Mouse (Mus musculus): ENCODE results near the gene Hpcal1. TPM values are rescaled to one million over a fixed set of nuclear protein-coding genes. Genes with fewer than 3 reads are reported as not detected.

Hpcal1 gene
- polyA plus RNA-seq, 1 experiment from 2014 or later: 20.7 TPM

DNA sequence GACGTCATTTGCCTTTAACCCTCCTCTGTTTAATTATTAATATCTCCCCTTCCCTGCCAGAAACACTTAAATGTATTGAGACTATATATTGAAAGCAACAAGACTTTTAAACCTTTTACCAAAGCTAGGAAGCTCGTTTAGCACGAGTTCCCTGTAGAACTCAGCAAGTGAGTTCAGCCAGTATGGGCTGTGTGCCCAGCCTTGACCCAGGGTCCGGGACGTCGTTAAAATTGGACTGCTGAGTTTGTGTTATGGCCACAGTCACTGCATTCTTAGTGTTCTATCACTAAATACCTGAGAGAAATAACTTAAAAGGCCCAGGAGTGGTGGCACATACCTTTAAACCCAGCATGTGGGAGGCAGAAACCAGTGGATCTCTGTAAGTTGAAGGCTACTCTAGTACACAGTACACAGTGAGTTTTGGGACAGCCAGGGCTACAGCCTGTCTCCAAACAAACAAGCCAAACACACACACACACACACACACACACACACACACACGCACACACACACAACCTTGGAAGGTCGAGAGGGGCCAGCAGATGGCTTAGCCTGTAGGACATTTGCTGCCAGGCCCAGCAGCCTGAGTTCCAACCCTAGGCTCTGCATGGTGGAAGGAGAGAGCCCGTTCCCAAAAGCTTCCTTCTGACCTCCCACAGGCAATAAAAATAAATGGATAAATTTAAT, 11.7 kb downstream of the Hpcal1 start:
- H3K9ac ChIP-seq: no peak overlapping the region
- H3K9me3 ChIP-seq (replicated peaks): no peaks in the 10 kb centered on the region
- H3K36me3 ChIP-seq: no peaks in the 10 kb centered on the region
- H3K4me1 ChIP-seq (replicated peaks): peaks cover 14% of the 10 kb centered on the region; the same call in 1 of the 2 replicates
- H3K4me2 ChIP-seq: no peak overlapping the region
- no peak for ATAC-seq (replicated peaks; ENCODE audit: insufficient number of reproducible peaks, insufficient read depth, low FRiP score, low read depth)
- no peak overlapping the region for H3K27ac ChIP-seq
- no peaks in the 10 kb centered on the region for H3K27me3 ChIP-seq
- WGBS: 52% methylated on average over 9 of the region's 9 CpGs
- H3K4me3 ChIP-seq: no peak overlapping the region

GRCm38 (mm10) chr12:17702944-17703335, 12.3 kb downstream of the Hpcal1 start:
- Histone ChIP-seq H3K27ac (no peak overlapping the region), H3K9me3 (replicated peaks) (no peaks in the 10 kb centered on the region), H3K36me3 (no peaks in the 10 kb centered on the region), H3K4me3 (no peak overlapping the region), H3K9ac (no peak overlapping the region), H3K27me3 (no peaks in the 10 kb centered on the region), H3K4me2 (no peak overlapping the region), H3K4me1 (replicated peaks) (peaks cover 14% of the 10 kb centered on the region; the same call in 1 of the 2 replicates)
- ATAC-seq (replicated peaks; ENCODE audit: insufficient number of reproducible peaks, insufficient read depth, low FRiP score, low read depth): no peak
- WGBS: 68% methylated on average over 6 of the region's 6 CpGs

- H3K27me3 ChIP-seq: no peaks in the 10 kb centered on the region
- no peaks in the 10 kb centered on the region for H3K36me3 ChIP-seq
- H3K4me2 ChIP-seq: no peak overlapping the region
- 95% methylated on average over 3 of the region's 3 CpGs for WGBS
- no peak overlapping the region for H3K4me3 ChIP-seq
- no peak overlapping the region for H3K9ac ChIP-seq
- no peak for ATAC-seq (replicated peaks; ENCODE audit: insufficient number of reproducible peaks, insufficient read depth, low FRiP score, low read depth)
- peaks cover 14% of the 10 kb centered on the region; the same call in 1 of the 2 replicates for H3K4me1 ChIP-seq (replicated peaks)
- H3K9me3 ChIP-seq (replicated peaks): no peaks in the 10 kb centered on the region
- H3K27ac ChIP-seq: no peak overlapping the region
Measured at GRCm38 (mm10) chr12:17703866-17704265, 13.2 kb downstream of the Hpcal1 start.

- H3K4me3 ChIP-seq: no peak overlapping the region
- no peak overlapping the region for H3K4me2 ChIP-seq
- peaks cover 26% of the 10 kb centered on the region for H3K4me1 ChIP-seq (replicated peaks)
- no peaks in the 10 kb centered on the region for H3K9me3 ChIP-seq (replicated peaks)
- ATAC-seq (replicated peaks; ENCODE audit: insufficient number of reproducible peaks, insufficient read depth, low FRiP score, low read depth): no peak
- H3K9ac ChIP-seq: no peak overlapping the region
- no peaks in the 10 kb centered on the region for H3K36me3 ChIP-seq
- no peaks in the 10 kb centered on the region for H3K27me3 ChIP-seq
- no peak overlapping the region for H3K27ac ChIP-seq
Measured at GRCm38 (mm10) chr12:17707472-17707871, 16.8 kb downstream of the Hpcal1 start.

- H3K4me1 ChIP-seq (replicated peaks): peaks cover 25% of the 10 kb centered on the region
- no peak overlapping the region for H3K4me2 ChIP-seq
- H3K4me3 ChIP-seq: no peak overlapping the region
- no peaks in the 10 kb centered on the region for H3K27me3 ChIP-seq
- H3K9me3 ChIP-seq (replicated peaks): no peaks in the 10 kb centered on the region
- ATAC-seq (replicated peaks; ENCODE audit: insufficient number of reproducible peaks, insufficient read depth, low FRiP score, low read depth): no peak
- no peaks in the 10 kb centered on the region for H3K36me3 ChIP-seq
- no peak overlapping the region for H3K27ac ChIP-seq
- H3K9ac ChIP-seq: no peak overlapping the region
- WGBS: 47% methylated on average over 4 of the region's 4 CpGs
Measured at GRCm38 (mm10) chr12:17709451-17709850, 18.8 kb downstream of the Hpcal1 start.

DNA sequence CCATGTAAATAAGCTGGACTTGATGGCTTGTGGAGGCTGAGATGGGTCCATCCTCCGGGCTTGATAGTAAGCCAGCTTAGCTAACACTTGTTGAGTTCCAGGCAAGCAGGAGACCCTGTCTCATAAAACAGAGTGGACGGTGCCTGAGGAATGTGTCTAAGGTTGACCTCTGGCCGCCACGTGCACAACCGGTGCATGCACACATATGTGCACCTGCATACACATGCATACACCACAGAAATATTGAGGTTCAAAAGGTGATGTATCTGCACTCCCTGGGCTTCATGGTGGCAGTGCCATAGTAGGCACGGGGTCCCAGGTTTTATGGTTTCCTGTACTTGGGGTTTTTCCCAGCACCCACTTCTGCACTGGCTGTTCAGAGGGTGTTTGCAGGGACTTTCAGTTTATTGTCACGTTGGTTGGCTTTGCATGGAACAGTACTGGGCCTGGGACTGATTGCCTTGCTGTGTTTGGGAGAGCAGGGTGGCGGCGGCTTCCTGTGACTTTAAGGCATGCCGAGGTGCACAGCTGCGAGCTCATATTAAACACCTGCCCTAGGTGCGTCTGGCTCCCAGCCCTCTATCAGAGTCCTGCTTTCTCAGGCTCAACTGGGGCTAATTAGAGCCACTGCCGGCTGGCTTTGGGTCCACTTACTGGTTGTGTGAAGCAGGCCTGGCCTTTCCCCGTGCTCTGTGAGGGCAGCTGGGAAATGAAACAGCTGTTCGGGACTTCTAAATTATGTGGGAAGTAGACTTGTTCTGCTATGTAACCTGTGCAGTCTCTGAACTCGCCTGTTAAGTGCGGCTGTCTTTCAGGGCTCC, 19.5 kb downstream of the Hpcal1 start:
- no peak overlapping the region for H3K27ac ChIP-seq
- 68% methylated on average over 17 of the region's 17 CpGs for WGBS
- no peak overlapping the region for H3K9ac ChIP-seq
- ATAC-seq (replicated peaks; ENCODE audit: insufficient number of reproducible peaks, insufficient read depth, low FRiP score, low read depth): peak; percentile 38; the same call in 1 of the 2 replicates
- H3K4me2 ChIP-seq: no peak overlapping the region
- H3K9me3 ChIP-seq (replicated peaks): no peaks in the 10 kb centered on the region
- H3K4me1 ChIP-seq (replicated peaks): peaks cover 25% of the 10 kb centered on the region
- H3K27me3 ChIP-seq: no peaks in the 10 kb centered on the region
- H3K4me3 ChIP-seq: no peak overlapping the region
- no peaks in the 10 kb centered on the region for H3K36me3 ChIP-seq

DNA sequence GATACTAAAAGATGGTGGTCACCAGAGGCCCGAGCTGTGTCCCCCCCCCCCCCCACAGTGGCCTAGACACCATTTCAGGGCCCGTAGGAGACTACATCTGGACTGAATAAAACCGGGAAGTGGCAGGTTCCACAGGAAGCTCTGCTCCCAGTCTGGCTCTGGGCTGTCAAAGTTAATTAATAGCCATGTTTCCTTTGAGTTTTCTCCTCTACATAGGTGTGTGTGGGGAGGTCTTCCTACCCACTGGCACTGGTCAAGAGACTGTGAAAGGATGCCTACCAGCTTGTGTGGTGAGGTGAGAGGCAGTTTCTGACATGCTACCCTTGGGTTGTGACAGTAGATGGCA, 20.1 kb downstream of the Hpcal1 start:
- no peaks in the 10 kb centered on the region for H3K36me3 ChIP-seq
- H3K4me3 ChIP-seq: no peak overlapping the region
- no peak overlapping the region for H3K4me2 ChIP-seq
- no peak for ATAC-seq (replicated peaks; ENCODE audit: insufficient number of reproducible peaks, insufficient read depth, low FRiP score, low read depth)
- H3K27ac ChIP-seq: no peak overlapping the region
- H3K27me3 ChIP-seq: no peaks in the 10 kb centered on the region
- peaks cover 25% of the 10 kb centered on the region for H3K4me1 ChIP-seq (replicated peaks)
- H3K9me3 ChIP-seq (replicated peaks): no peaks in the 10 kb centered on the region
- H3K9ac ChIP-seq: no peak overlapping the region
- WGBS: 50% methylated on average over 3 of the region's 3 CpGs

- no peak overlapping the region for H3K9ac ChIP-seq
- no peak overlapping the region for H3K4me2 ChIP-seq
- no peaks in the 10 kb centered on the region for H3K9me3 ChIP-seq (replicated peaks)
- peaks cover 25% of the 10 kb centered on the region for H3K4me1 ChIP-seq (replicated peaks)
- ATAC-seq (replicated peaks; ENCODE audit: insufficient number of reproducible peaks, insufficient read depth, low FRiP score, low read depth): no peak
- WGBS: 58% methylated on average over 6 of the region's 6 CpGs
- H3K27ac ChIP-seq: no peak overlapping the region
- H3K36me3 ChIP-seq: no peaks in the 10 kb centered on the region
- no peaks in the 10 kb centered on the region for H3K27me3 ChIP-seq
- no peak overlapping the region for H3K4me3 ChIP-seq
Measured at GRCm38 (mm10) chr12:17711731-17712388, 21.2 kb downstream of the Hpcal1 start.

GRCm38 (mm10) chr12:17712571-17712970, 21.9 kb downstream of the Hpcal1 start:
- no peak for ATAC-seq (replicated peaks; ENCODE audit: insufficient number of reproducible peaks, insufficient read depth, low FRiP score, low read depth)
- H3K9ac ChIP-seq: no peak overlapping the region
- no peak overlapping the region for H3K27ac ChIP-seq
- H3K4me2 ChIP-seq: no peak overlapping the region
- no peaks in the 10 kb centered on the region for H3K27me3 ChIP-seq
- WGBS: 38% methylated on average over 1 of the region's 1 CpGs
- H3K4me1 ChIP-seq (replicated peaks): peaks cover 25% of the 10 kb centered on the region
- H3K36me3 ChIP-seq: no peaks in the 10 kb centered on the region
- no peaks in the 10 kb centered on the region for H3K9me3 ChIP-seq (replicated peaks)
- H3K4me3 ChIP-seq: no peak overlapping the region

- no peak overlapping the region for H3K4me3 ChIP-seq
- peaks cover 18% of the 10 kb centered on the region for H3K4me1 ChIP-seq (replicated peaks)
- no peak overlapping the region for H3K27ac ChIP-seq
- H3K4me2 ChIP-seq: no peak overlapping the region
- no peak overlapping the region for H3K9ac ChIP-seq
- 85% methylated on average over 4 of the region's 4 CpGs for WGBS
- no peaks in the 10 kb centered on the region for H3K36me3 ChIP-seq
- H3K9me3 ChIP-seq (replicated peaks): no peaks in the 10 kb centered on the region
- ATAC-seq (replicated peaks; ENCODE audit: insufficient number of reproducible peaks, insufficient read depth, low FRiP score, low read depth): no peak
- H3K27me3 ChIP-seq: no peaks in the 10 kb centered on the region
Measured at GRCm38 (mm10) chr12:17715720-17716478, 25.2 kb downstream of the Hpcal1 start.

- no peaks in the 10 kb centered on the region for H3K9me3 ChIP-seq (replicated peaks)
- H3K4me1 ChIP-seq (replicated peaks): peaks cover 10% of the 10 kb centered on the region
- no peak overlapping the region for H3K4me3 ChIP-seq
- no peaks in the 10 kb centered on the region for H3K36me3 ChIP-seq
- no peak overlapping the region for H3K4me2 ChIP-seq
- ATAC-seq (replicated peaks; ENCODE audit: insufficient number of reproducible peaks, insufficient read depth, low FRiP score, low read depth): no peak
- no peak overlapping the region for H3K9ac ChIP-seq
- no peak overlapping the region for H3K27ac ChIP-seq
- H3K27me3 ChIP-seq: no peaks in the 10 kb centered on the region
- 80% methylated on average over 1 of the region's 1 CpGs for whole genome bisulfite sequencing
Measured at GRCm38 (mm10) chr12:17717257-17717656, 26.6 kb downstream of the Hpcal1 start.
